Mouse (Mus musculus): ENCODE results near the gene Ntf5.

Gene Ntf5

GRCm38 (mm10) chr7:45403532-45404261 is 9.8 kb upstream of the Ntf5 start:
- DNase-seq (ENCODE audit: low spot score in 2 of 2), result no peak

GRCm38 (mm10) chr7:45405091-45406075 is 8.1 kb upstream of the Ntf5 start, which contains the start of gene Kcna7:
Gene Kcna7, plus strand, starts transcription at chr7:45405653.
- peak in 1 of 2 experiments; percentile 43 for DNase-seq (ENCODE audit: low spot score in 2 of 2)

- DNase-seq (ENCODE audit: low spot score in 2 of 2), result no peak
Observed at GRCm38 (mm10) chr7:45406157-45407156, 7.0 kb upstream of the Ntf5 start.

- DNase-seq (ENCODE audit: low spot score in 2 of 2), result no peak
Observed at GRCm38 (mm10) chr7:45407836-45408235, 5.7 kb upstream of the Ntf5 start.

- DNase-seq (ENCODE audit: low spot score in 2 of 2), result no peak
Observed at GRCm38 (mm10) chr7:45408351-45408750, 5.1 kb upstream of the Ntf5 start.

- no peak for DNase-seq (ENCODE audit: low spot score in 2 of 2)
Observed at GRCm38 (mm10) chr7:45408949-45409348, 4.5 kb upstream of the Ntf5 start.

- no peak for DNase-seq (ENCODE audit: low spot score in 2 of 2)
Observed at GRCm38 (mm10) chr7:45409497-45410163, 3.9 kb upstream of the Ntf5 start.

GRCm38 (mm10) chr7:45412421-45412820 is 1.1 kb upstream of the Ntf5 start:
- no peak for DNase-seq (ENCODE audit: low spot score in 2 of 2)

GRCm38 (mm10) chr7:45413864-45414739 is 607 bp downstream of the Ntf5 start:
- DNase-seq (ENCODE audit: low spot score in 2 of 2), result no peak

GRCm38 (mm10) chr7:45414740-45415224 is 1.3 kb downstream of the Ntf5 start:
- DNase-seq (ENCODE audit: low spot score in 2 of 2), result no peak

- DNase-seq (ENCODE audit: low spot score in 2 of 2), result no peak
Observed at GRCm38 (mm10) chr7:45415636-45416035, 2.1 kb downstream of the Ntf5 start.

- no peak for DNase-seq (ENCODE audit: low spot score in 2 of 2)
Observed at GRCm38 (mm10) chr7:45417962-45418492, 4.5 kb downstream of the Ntf5 start.

GRCm38 (mm10) chr7:45419859-45420614 is 6.5 kb downstream of the Ntf5 start:
- no peak for DNase-seq (ENCODE audit: low spot score in 2 of 2)

- DNase-seq (ENCODE audit: low spot score in 2 of 2), result no peak
Observed at GRCm38 (mm10) chr7:45420615-45420919, 7.1 kb downstream of the Ntf5 start, which contains the start of gene Lhb. Gene Lhb, plus strand, starts transcription at chr7:45420820.

GRCm38 (mm10) chr7:45421194-45421593 is 7.7 kb downstream of the Ntf5 start:
- no peak for DNase-seq (ENCODE audit: low spot score in 2 of 2)

- DNase-seq (ENCODE audit: low spot score in 2 of 2), result no peak
Observed at GRCm38 (mm10) chr7:45426556-45426955, 13.1 kb downstream of the Ntf5 start.

GRCm38 (mm10) chr7:45433835-45434202 is 20.3 kb downstream of the Ntf5 start:
- DNase-seq (ENCODE audit: low spot score in 2 of 2), result no peak

- DNase-seq (ENCODE audit: low spot score in 2 of 2), result peak; percentile 100
Observed at GRCm38 (mm10) chr7:45434203-45435015, 20.9 kb downstream of the Ntf5 start, which contains the start of gene Gys1. Gene Gys1, plus strand, starts transcription at chr7:45434844.
